Mouse (Mus musculus): Measurements from ENCODE around the gene Foxr1. TPM values are rescaled to one million over a fixed set of nuclear protein-coding genes. Genes with fewer than 3 reads are reported as not detected.

Foxr1 gene
- total and polyA plus RNA-seq, 2 experiments from 2014 or later, result not detected

- peak within 1 kb of the TSS; percentile 97 for H3K27ac ChIP-seq (ENCODE audit: low read depth, low read length)
- H3K4me1 ChIP-seq (ENCODE audit: insufficient read depth), result peaks cover 7% of the 10 kb centered on the region; the same call in 1 of the 2 replicates
- 0 out of 2 replicates have a peak, but pooled peaks have one; percentile 2 for TF ChIP-seq CTCF (IDR thresholded peaks at IDR 0.05; ENCODE audit: low read depth)
- DNase-seq, result peak; percentile 98
- H3K36me3 ChIP-seq (ENCODE audit: insufficient read depth), result peaks cover 55% of the 10 kb centered on the region
- peak within 1 kb of the TSS; percentile 77 for H3K4me3 ChIP-seq (ENCODE audit: low read depth, low read length)
- peak within 1 kb of the TSS; percentile 82 for H3K9ac ChIP-seq
- under 1% methylated on average over 51 of the region's 51 CpGs for WGBS
- peak within 1 kb of the TSS; percentile 76 for H3K4me2 ChIP-seq (ENCODE audit: low read depth)
- peak; percentile 98 for ATAC-seq
- no peaks in the 10 kb centered on the region for H3K27me3 ChIP-seq (ENCODE audit: insufficient read depth, low read length)
- H3K9me3 ChIP-seq (ENCODE audit: low read length), result no peaks in the 10 kb centered on the region
Observed at GRCm38 (mm10) chr9:44406906-44407751, 33.8 kb downstream of the Foxr1 start, which contains the start of the genes Rps25 and Trappc4. Gene Rps25, plus strand, starts transcription at chr9:44407139. Gene Trappc4, minus strand, starts transcription at chr9:44407600.

- no peak overlapping the region for H3K27ac ChIP-seq (ENCODE audit: low read depth, low read length)
- no peak for ATAC-seq
- no peak overlapping the region for H3K4me3 ChIP-seq (ENCODE audit: low read depth, low read length)
- H3K9ac ChIP-seq, result no peak overlapping the region
- H3K4me2 ChIP-seq (ENCODE audit: low read depth), result no peak overlapping the region
- DNase-seq, result no peak
- H3K27me3 ChIP-seq (ENCODE audit: insufficient read depth, low read length), result no peaks in the 10 kb centered on the region
- TF ChIP-seq CTCF (IDR thresholded peaks at IDR 0.05; ENCODE audit: low read depth), result no peak
- 91% methylated on average over 3 of the region's 3 CpGs for WGBS
- peaks cover 7% of the 10 kb centered on the region; the same call in 1 of the 2 replicates for H3K4me1 ChIP-seq (ENCODE audit: insufficient read depth)
- H3K9me3 ChIP-seq (ENCODE audit: low read length), result no peaks in the 10 kb centered on the region
- H3K36me3 ChIP-seq (ENCODE audit: insufficient read depth), result peaks cover 63% of the 10 kb centered on the region
Observed at GRCm38 (mm10) chr9:44405011-44405410, 35.9 kb downstream of the Foxr1 start.

GRCm38 (mm10) chr9:44401081-44401480 is 39.9 kb downstream of the Foxr1 start:
- no peak for ATAC-seq
- no peak overlapping the region for H3K4me3 ChIP-seq (ENCODE audit: low read depth, low read length)
- TF ChIP-seq CTCF (IDR thresholded peaks at IDR 0.05; ENCODE audit: low read depth), result no peak
- H3K27me3 ChIP-seq (ENCODE audit: insufficient read depth, low read length), result no peaks in the 10 kb centered on the region
- H3K9me3 ChIP-seq (ENCODE audit: low read length), result no peaks in the 10 kb centered on the region
- H3K4me1 ChIP-seq (ENCODE audit: insufficient read depth), result peaks cover 18% of the 10 kb centered on the region; the same call in 1 of the 2 replicates
- H3K27ac ChIP-seq (ENCODE audit: low read depth, low read length), result no peak overlapping the region
- DNase-seq, result no peak
- WGBS, result 87% methylated on average over 4 of the region's 4 CpGs
- H3K9ac ChIP-seq, result no peak overlapping the region
- H3K4me2 ChIP-seq (ENCODE audit: low read depth), result no peak overlapping the region
- peaks cover 56% of the 10 kb centered on the region for H3K36me3 ChIP-seq (ENCODE audit: insufficient read depth)

GRCm38 (mm10) chr9:44399795-44400114 is 41.2 kb downstream of the Foxr1 start:
- Histone ChIP-seq H3K4me1 (ENCODE audit: insufficient read depth) (0 out of 2 replicates have a peak, but pooled peaks cover 15% of the 10 kb centered on the region), H3K9ac (no peak overlapping the region), H3K36me3 (ENCODE audit: insufficient read depth) (peaks cover 51% of the 10 kb centered on the region), H3K4me3 (ENCODE audit: low read depth, low read length) (no peak overlapping the region), H3K27ac (ENCODE audit: low read depth, low read length) (no peak overlapping the region), H3K9me3 (ENCODE audit: low read length) (no peaks in the 10 kb centered on the region), H3K4me2 (ENCODE audit: low read depth) (no peak overlapping the region), H3K27me3 (ENCODE audit: insufficient read depth, low read length) (no peaks in the 10 kb centered on the region)
- 84% methylated on average over 6 of the region's 6 CpGs for WGBS
- ATAC-seq, result no peak
- no peak for DNase-seq
- TF ChIP-seq CTCF (IDR thresholded peaks at IDR 0.05; ENCODE audit: low read depth), result no peak

GRCm38 (mm10) chr9:44399114-44399794 is 41.7 kb downstream of the Foxr1 start:
- no peak for DNase-seq
- H3K36me3 ChIP-seq (ENCODE audit: insufficient read depth), result peaks cover 46% of the 10 kb centered on the region
- H3K4me1 ChIP-seq (ENCODE audit: insufficient read depth), result 0 out of 2 replicates have a peak, but pooled peaks cover 15% of the 10 kb centered on the region
- H3K9me3 ChIP-seq (ENCODE audit: low read length), result no peaks in the 10 kb centered on the region
- no peaks in the 10 kb centered on the region for H3K27me3 ChIP-seq (ENCODE audit: insufficient read depth, low read length)
- H3K4me3 ChIP-seq (ENCODE audit: low read depth, low read length), result no peak overlapping the region
- TF ChIP-seq CTCF (IDR thresholded peaks at IDR 0.05; ENCODE audit: low read depth), result no peak
- WGBS, result 85% methylated on average over 13 of the region's 13 CpGs
- no peak overlapping the region for H3K4me2 ChIP-seq (ENCODE audit: low read depth)
- no peak for ATAC-seq
- H3K27ac ChIP-seq (ENCODE audit: low read depth, low read length), result no peak overlapping the region
- H3K9ac ChIP-seq, result no peak overlapping the region

- no peak for TF ChIP-seq CTCF (IDR thresholded peaks at IDR 0.05; ENCODE audit: low read depth)
- Histone ChIP-seq H3K4me3 (ENCODE audit: low read depth, low read length) (no peak overlapping the region), H3K36me3 (ENCODE audit: insufficient read depth) (peaks cover 39% of the 10 kb centered on the region), H3K27me3 (ENCODE audit: insufficient read depth, low read length) (no peaks in the 10 kb centered on the region), H3K9me3 (ENCODE audit: low read length) (no peaks in the 10 kb centered on the region), H3K9ac (0 out of 2 replicates have a peak overlapping the region, but pooled peaks have one; percentile 84), H3K4me1 (ENCODE audit: insufficient read depth) (0 out of 2 replicates have a peak, but pooled peaks cover 15% of the 10 kb centered on the region), H3K27ac (ENCODE audit: low read depth, low read length) (no peak overlapping the region), H3K4me2 (ENCODE audit: low read depth) (peak overlapping the region; percentile 90)
- no peak for ATAC-seq
- 79% methylated on average over 9 of the region's 9 CpGs for WGBS
- no peak for DNase-seq
Observed at GRCm38 (mm10) chr9:44398551-44398950, 42.4 kb downstream of the Foxr1 start.
